Mouse (Mus musculus) liver, embryonic 16.5 days (tissue): ENCODE results near the gene Eif1ad. TPM values are rescaled to one million over a fixed set of nuclear protein-coding genes. Genes with fewer than 3 reads are reported as not detected.

Source experiments
- ATAC-seq: fragments of 200-750 bp; cut with Nextera tagmentation; 2 replicates; pipeline ENCODE4 v1.8.0; 2017; ENCODE audit warnings: low read depth, mild to moderate bottlenecking, moderate number of reproducible peaks, moderate library complexity
- H3K27ac ChIP-seq: fragments of 300-500 bp; sonication (generic); 2 replicates; pipeline ENCODE4 v1.5.1; 2014; ENCODE audit warnings: mild to moderate bottlenecking, low read length
- H3K27me3 ChIP-seq: fragments of 300-500 bp; sonication (generic); 2 replicates; pipeline ENCODE4 v1.6.1; 2014; ENCODE audit warnings: low read depth, low read length, mixed read lengths; ENCODE audit not compliant: control insufficient read depth, insufficient read depth
- H3K36me3 ChIP-seq: fragments of 300-500 bp; sonication (generic); 2 replicates; pipeline ENCODE4 v1.6.1; 2014; ENCODE audit warnings: mild to moderate bottlenecking; ENCODE audit not compliant: control insufficient read depth, insufficient read depth
- H3K4me1 ChIP-seq: fragments of 300-500 bp; sonication (generic); 2 replicates; pipeline ENCODE4 v1.6.1; 2014; ENCODE audit warnings: low read depth, low read length, mixed read lengths; ENCODE audit not compliant: control insufficient read depth
- H3K4me2 ChIP-seq: fragments of 300-500 bp; sonication (generic); 2 replicates; pipeline ENCODE4 v1.6.1; 2014; ENCODE audit warnings: low read depth, low read length, mixed read lengths
- H3K4me3 ChIP-seq: fragments of 300-500 bp; sonication (generic); 2 replicates; pipeline ENCODE4 v1.5.1; 2014; ENCODE audit warnings: low read depth, mild to moderate bottlenecking, low read length
- H3K9ac ChIP-seq: fragments of 300-500 bp; sonication (generic); 2 replicates; pipeline ENCODE4 v1.6.1; 2014; ENCODE audit warnings: low read depth, low read length
- H3K9me3 ChIP-seq: fragments of 300-500 bp; sonication (generic); replicated peaks from 2 replicates; pipeline ENCODE4 v1.6.1; 2016; ENCODE audit warnings: low read length; ENCODE audit not compliant: control insufficient read depth
- WGBS: fragments of 180-500 bp; shearing (Covaris S2); extraction: QIAGEN DNeasy Blood & Tissue Kit; methylation state at CpG from one replicate; pipeline ENCODE4 v1.1.7; 2014; ENCODE audit not compliant: insufficient replicate concordance; 5-methylcytosine and 5-hydroxymethylcytosine counted together
- polyA plus RNA-seq: library from polyadenylated mRNA; unstranded; fragments of >200 nt; fragmentation: Nextera tagmentation; extraction: Ambion mirVana; gene quantifications from 2 replicates; pipeline ENCODE4 v1.2.1, GENCODE M21; 2015

Eif1ad gene
- polyA plus RNA-seq, 1 experiment from 2014 or later = 22.4 TPM

DNA sequence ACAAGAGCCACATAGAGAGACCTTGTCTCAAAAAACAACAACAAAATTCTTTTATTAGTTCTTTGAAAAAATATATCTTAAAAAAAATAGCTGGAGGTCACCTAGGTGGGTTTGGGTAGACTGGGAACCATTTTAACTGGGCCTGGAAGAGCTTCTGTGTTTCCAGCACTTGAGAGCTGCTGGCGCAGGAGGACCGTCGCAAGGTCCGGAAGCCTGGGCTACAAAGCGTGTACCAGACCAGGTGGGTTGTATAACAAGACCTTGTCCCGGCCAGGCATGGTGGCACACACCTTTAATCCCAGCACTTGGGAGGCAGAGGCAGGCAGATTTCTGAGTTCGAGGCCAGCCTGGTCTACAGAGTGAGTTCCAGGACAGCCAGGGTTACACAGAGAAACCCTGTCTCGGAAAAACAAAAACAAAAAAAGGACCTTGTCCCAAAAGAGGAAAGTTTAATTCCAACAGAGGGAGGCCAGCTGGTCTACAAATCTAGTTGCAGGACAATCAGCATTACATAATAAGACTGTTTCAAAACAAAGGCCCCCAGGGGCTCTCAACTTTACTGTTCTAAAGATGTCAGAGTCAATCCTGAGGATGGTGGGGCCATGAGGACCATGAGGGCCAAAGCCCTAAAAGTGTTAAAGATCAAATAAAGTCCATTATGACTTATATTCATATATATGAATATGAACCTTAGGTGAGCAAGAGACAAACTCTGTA, 52.4 kb downstream of the Eif1ad start:
- 79% methylated on average over 8 of the region's 8 CpGs for WGBS
- Histone ChIP-seq H3K9me3 (no peaks in the 10 kb centered on the region), H3K4me3 (no peak overlapping the region), H3K27me3 (no peaks in the 10 kb centered on the region), H3K36me3 (peaks cover 4% of the 10 kb centered on the region; the same call in 1 of the 2 replicates), H3K4me1 (peaks cover 11% of the 10 kb centered on the region), H3K27ac (no peak overlapping the region), H3K4me2 (no peak overlapping the region), H3K9ac (no peak overlapping the region)
- ATAC-seq = no peak

DNA sequence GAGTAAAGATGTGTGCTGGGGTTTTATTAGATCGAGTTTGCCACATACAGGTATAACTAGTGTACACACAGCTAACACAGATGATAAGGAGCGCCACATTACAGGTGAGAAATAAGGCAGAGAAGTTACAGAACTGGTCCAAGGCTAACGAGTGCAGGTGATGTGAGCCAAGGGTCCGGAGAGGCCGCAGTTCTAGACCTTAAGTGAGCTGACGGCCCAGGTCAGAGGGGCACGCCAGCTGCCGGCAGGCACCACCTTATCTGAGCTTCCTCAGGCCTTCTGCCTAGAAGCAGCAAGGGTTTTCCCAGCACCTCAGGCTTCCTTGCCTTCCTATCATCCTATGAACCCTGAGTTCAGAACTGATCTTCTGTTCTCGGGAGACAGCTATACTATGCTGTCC, 53.1 kb downstream of the Eif1ad start:
- H3K9me3 ChIP-seq = no peaks in the 10 kb centered on the region
- H3K4me2 ChIP-seq = no peak overlapping the region
- no peak overlapping the region for H3K4me3 ChIP-seq
- ATAC-seq = no peak
- H3K9ac ChIP-seq = no peak overlapping the region
- peaks cover 12% of the 10 kb centered on the region for H3K4me1 ChIP-seq
- no peak overlapping the region for H3K27ac ChIP-seq
- H3K36me3 ChIP-seq = peaks cover 4% of the 10 kb centered on the region; the same call in 1 of the 2 replicates
- H3K27me3 ChIP-seq = no peaks in the 10 kb centered on the region
- 66% methylated on average over 9 of the region's 9 CpGs for WGBS

DNA sequence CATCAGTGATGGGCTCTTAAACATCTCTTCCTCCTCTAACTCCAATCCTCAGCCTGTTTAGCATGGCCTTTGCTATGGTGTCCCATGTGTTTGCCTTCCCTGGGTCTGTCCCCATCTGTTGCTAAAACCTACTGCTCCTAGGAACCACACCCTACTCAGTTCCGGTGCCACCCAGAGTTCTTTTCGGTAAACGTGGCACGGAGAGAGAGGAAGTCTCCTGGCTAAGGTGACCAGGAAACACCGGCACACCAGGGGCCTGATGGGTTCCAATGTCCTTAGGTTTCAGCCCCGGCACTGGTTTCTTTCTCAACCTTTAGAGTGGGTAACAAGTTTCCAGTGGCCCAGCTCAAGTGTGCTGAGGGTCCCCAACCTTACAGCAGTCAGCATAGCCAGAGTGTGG, 54.0 kb downstream of the Eif1ad start:
- Histone ChIP-seq H3K27me3 (no peaks in the 10 kb centered on the region), H3K4me3 (no peak overlapping the region), H3K9me3 (no peaks in the 10 kb centered on the region), H3K27ac (no peak overlapping the region), H3K4me1 (peaks cover 11% of the 10 kb centered on the region), H3K36me3 (peaks cover 4% of the 10 kb centered on the region; the same call in 1 of the 2 replicates), H3K9ac (no peak overlapping the region), H3K4me2 (no peak overlapping the region)
- ATAC-seq = no peak
- 74% methylated on average over 6 of the region's 6 CpGs for WGBS

Other genes with a start within 250 kb of the Eif1ad start
- gene Klc2, start 248.2 kb upstream of the Eif1ad start, polyA plus RNA-seq = 1.5 and 1.9 TPM in 2 replicates
- 6.8 and 8.1 TPM in 2 replicates for gene Pacs1, start 93.6 kb upstream of the Eif1ad start, polyA plus RNA-seq
- gene Sf3b2, start 71.3 kb upstream of the Eif1ad start, polyA plus RNA-seq = 103 TPM in 2 replicates
- gene Gal3st3, start 68.4 kb upstream of the Eif1ad start, polyA plus RNA-seq = 0.08 TPM in 1 of 2 replicates, not detected in the other
- gene Catsper1, start 31.0 kb upstream of the Eif1ad start, polyA plus RNA-seq = not detected in 2 replicates
- 0.57 TPM in 1 of 2 replicates, not detected in the other for gene Cst6, start 17.2 kb upstream of the Eif1ad start, polyA plus RNA-seq
- 189 and 214 TPM in 2 replicates for gene Banf1, start 427 bp downstream of the Eif1ad start, polyA plus RNA-seq
- 23.8 and 25.8 TPM in 2 replicates for gene Sart1, start 22.0 kb downstream of the Eif1ad start, polyA plus RNA-seq
- gene Tsga10ip, start 35.8 kb downstream of the Eif1ad start, polyA plus RNA-seq = 0.05 and 0.26 TPM in 2 replicates
- 61.4 and 64.5 TPM in 2 replicates for gene Drap1, start 58.2 kb downstream of the Eif1ad start, polyA plus RNA-seq
- gene AI837181, start 58.4 kb downstream of the Eif1ad start, polyA plus RNA-seq = 6.1 and 7.1 TPM in 2 replicates
- gene Fosl1, start 80.8 kb downstream of the Eif1ad start, polyA plus RNA-seq = not detected in 2 replicates
- 0.86 and 0.97 TPM in 2 replicates for gene Ccdc85b, start 91.2 kb downstream of the Eif1ad start, polyA plus RNA-seq
- gene Fibp, start 93.9 kb downstream of the Eif1ad start, polyA plus RNA-seq = 25.9 and 27.2 TPM in 2 replicates
- gene Ctsw, start 101.8 kb downstream of the Eif1ad start, polyA plus RNA-seq = 0.36 and 0.58 TPM in 2 replicates
- gene Efemp2, start 107.2 kb downstream of the Eif1ad start, polyA plus RNA-seq = 13.5 and 15.8 TPM in 2 replicates
- gene Mus81, start 121.7 kb downstream of the Eif1ad start, polyA plus RNA-seq = 12.7 and 15.6 TPM in 2 replicates
- gene Cfl1, start 123.7 kb downstream of the Eif1ad start, polyA plus RNA-seq = 930 and 955 TPM in 2 replicates
- gene 1700020D05Rik, start 137.0 kb downstream of the Eif1ad start, polyA plus RNA-seq = 0.09 and 0.14 TPM in 2 replicates
- 5.7 and 7.2 TPM in 2 replicates for gene Snx32, start 143.8 kb downstream of the Eif1ad start, polyA plus RNA-seq
- gene Ovol1, start 193.9 kb downstream of the Eif1ad start, polyA plus RNA-seq = 0.04 and 0.31 TPM in 2 replicates
- gene Ap5b1, start 201.3 kb downstream of the Eif1ad start, polyA plus RNA-seq = 3.5 and 4.4 TPM in 2 replicates
- 92.2 and 115 TPM in 2 replicates for gene Rnaseh2c, start 235.1 kb downstream of the Eif1ad start, polyA plus RNA-seq
- 15.9 and 16.4 TPM in 2 replicates for gene Kat5, start 243.5 kb downstream of the Eif1ad start, polyA plus RNA-seq